Mouse (Mus musculus): ENCODE results near the gene Rab8b.

DNA sequence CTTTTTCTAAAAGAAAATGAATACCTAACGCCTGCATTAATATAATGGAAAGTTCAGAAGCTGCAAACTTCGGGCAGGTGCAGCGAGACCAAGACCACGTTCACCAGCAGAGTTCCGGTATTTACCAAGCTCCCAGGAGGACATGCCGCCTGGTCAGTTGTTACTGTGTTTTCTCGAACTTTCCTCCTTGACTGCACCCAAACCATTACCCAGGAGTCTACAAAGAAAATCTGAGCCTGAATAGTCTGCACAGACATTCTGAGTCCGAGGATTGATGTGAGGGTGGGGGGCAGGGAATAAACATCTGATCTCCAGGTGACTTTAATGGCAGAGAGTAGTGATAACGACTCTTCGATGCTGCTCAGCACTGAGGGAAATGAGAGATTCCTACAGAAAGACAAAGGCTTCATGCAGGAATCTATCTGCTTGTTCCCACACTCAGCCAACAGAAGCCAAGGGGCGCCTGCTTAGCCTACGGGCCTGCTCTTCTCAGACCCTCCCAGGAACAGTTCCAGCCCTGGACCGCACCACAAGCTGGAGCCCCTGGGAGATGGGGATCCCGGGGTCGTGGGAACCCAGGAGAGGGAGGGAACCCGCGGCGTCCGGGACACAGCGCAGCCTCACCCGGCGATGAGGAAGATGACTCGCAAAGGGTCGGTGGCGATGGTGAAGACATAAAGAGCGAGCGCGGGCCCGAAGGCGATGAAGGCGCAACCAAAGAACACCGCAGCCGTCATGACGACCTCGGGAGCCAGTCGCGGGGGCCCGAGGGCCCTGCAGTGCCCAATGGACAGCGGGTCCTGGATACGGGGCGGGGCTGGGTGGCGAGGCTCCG is 124.6 kb downstream of the Rab8b start:
- TF ChIP-seq POLR2A (IDR thresholded peaks at IDR 0.05; ENCODE audit: borderline replicate concordance, low read depth, low read length) (no peak), CTCF (IDR thresholded peaks at IDR 0.05; ENCODE audit: low read depth, low read length) (no peak)
